Mouse (Mus musculus): ENCODE measurements around the gene Mapk13. TPM values are rescaled to one million over a fixed set of nuclear protein-coding genes. Genes with fewer than 3 reads are reported as not detected.

The Mapk13 gene
- 186 and 308 TPM in 2 replicates for polyA plus RNA-seq (2012; rRNA removed; ENCODE audit: low replicate concordance)

DNA sequence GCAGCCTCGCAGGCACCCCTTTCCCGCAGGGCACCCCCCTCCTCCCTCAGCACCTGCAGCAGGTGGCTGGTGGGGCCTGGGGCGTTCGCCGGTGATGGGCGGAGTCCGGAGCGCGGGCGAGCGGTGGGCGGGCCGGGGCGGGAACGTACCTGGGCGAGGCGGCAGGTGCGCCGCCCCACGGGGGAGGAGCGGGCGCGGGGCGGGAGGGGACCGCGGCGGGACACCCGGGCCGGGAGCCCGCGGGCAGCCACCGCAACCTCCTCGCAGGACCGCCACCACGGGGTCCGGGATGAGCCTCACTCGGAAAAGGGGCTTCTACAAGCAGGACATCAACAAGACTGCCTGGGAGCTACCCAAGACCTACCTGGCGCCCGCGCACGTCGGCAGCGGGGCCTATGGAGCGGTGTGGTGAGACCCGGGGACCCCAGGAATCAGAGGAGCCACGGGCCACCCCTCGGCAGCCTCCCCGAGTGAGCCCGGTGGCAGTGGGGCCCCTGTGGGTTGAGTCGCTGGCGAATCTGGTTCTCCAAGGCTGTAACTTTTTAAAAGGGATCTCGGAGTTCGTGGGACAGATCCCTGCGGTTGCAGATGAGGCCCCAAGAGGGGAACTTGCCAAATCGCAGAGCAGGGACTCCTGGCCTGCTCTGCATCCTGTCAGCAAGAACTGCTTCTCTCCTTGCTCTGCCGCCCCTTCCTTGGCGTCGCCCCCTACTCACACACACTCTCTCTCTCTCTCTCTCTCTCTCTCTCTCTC is at the start of gene Mapk13:
TSS of gene Mapk13 (plus strand) at position 177 of the 754 bp plus-strand sequence.

DNA sequence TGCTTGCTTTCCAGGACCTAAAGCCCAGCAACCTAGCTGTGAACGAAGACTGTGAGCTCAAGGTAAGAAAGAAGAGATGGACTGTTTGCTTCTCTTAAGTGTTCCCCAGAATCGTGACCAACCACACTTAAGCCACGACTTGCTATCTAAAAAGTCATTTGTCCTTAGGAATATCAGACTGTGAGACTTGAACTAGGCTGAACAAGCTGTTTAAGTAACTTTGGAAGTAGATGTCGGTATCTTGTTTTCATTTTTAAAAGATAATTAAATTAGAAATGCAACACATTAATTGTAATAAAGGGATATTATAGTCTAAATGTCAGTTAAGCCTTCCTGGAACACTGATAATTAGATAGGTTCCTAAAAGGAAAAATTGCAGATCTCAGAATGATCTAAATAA is 43.3 kb upstream of the Mapk13 start, which contains the start of gene AC170998.1:
TSS of gene AC170998.1 (plus strand) at position 301 of the 400 bp plus-strand sequence.

DNA sequence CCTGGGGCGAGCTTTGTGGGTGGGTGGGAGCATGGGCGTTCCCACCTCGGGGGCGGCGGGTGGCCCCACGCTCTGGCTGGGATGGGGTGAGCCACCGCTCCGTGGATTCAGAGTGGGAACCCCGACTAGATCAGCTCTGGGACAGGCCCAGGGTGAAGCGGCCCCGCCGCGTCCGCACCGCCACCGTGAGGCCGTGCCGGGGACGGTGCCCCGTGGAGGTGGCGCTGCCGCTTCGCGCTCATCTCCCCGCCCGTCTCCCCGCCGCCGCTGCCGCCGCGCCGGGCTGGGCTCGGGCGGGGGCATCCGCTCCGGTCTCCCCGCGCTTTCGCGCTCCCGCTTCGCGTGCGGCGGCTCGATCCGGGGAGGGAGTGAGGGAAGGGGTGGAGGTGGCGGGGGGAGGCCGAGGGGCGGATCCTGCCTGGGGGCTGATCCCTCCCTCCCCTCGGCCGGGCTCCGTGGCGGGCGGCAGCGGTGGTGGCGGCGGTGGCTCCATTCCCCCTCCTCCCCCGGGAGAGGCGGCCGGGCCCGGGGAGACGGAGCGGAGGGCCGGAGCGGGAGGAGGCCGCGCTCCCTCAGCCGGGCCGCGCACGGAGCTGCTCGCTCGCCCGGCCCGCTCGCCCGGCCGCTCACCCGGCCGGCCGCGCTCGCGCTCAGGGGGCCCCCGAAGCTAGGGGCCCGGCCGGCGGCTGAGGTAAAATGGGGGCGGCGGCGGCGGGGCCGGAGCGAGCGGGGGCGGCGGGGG is 31.7 kb downstream of the Mapk13 start, which contains the start of gene Brpf3:
TSS of gene Brpf3 (plus strand) at position 420 of the 742 bp plus-strand sequence.

Other genes starting within 250 kb of the Mapk13 start
- gene Armc12, start 238.5 kb upstream of the Mapk13 start, polyA plus RNA-seq (2012; rRNA removed; ENCODE audit: low replicate concordance) = not detected in 2 replicates
- not detected in 2 replicates for gene Clpsl2, start 219.9 kb upstream of the Mapk13 start, polyA plus RNA-seq (2012; rRNA removed; ENCODE audit: low replicate concordance)
- gene Clps, start 208.5 kb upstream of the Mapk13 start, polyA plus RNA-seq (2012; rRNA removed; ENCODE audit: low replicate concordance) = 1,018 and 10,312 TPM in 2 replicates
- 0.72 and 1.00 TPM in 2 replicates for gene Lhfpl5, start 193.7 kb upstream of the Mapk13 start, polyA plus RNA-seq (2012; rRNA removed; ENCODE audit: low replicate concordance)
- gene Srpk1, start 146.6 kb upstream of the Mapk13 start, polyA plus RNA-seq (2012; rRNA removed; ENCODE audit: low replicate concordance) = 16.8 and 17.1 TPM in 2 replicates
- gene Slc26a8, start 79.1 kb upstream of the Mapk13 start, polyA plus RNA-seq (2012; rRNA removed; ENCODE audit: low replicate concordance) = 0.18 TPM in 1 of 2 replicates, not detected in the other
- 28.6 and 34.8 TPM in 2 replicates for gene Mapk14, start 78.0 kb upstream of the Mapk13 start, polyA plus RNA-seq (2012; rRNA removed; ENCODE audit: low replicate concordance)
- gene AC170998.1, start 43.2 kb upstream of the Mapk13 start, polyA plus RNA-seq (2012; rRNA removed; ENCODE audit: low replicate concordance) = 0.18 and 0.27 TPM in 2 replicates
- gene Brpf3, start 31.8 kb downstream of the Mapk13 start, polyA plus RNA-seq (2012; rRNA removed; ENCODE audit: low replicate concordance) = 70.1 and 79.9 TPM in 2 replicates
- 0.72 and 0.78 TPM in 2 replicates for gene Pnpla1, start 89.1 kb downstream of the Mapk13 start, polyA plus RNA-seq (2012; rRNA removed; ENCODE audit: low replicate concordance)
- gene 4930539E08Rik, start 146.0 kb downstream of the Mapk13 start, polyA plus RNA-seq (2012; rRNA removed; ENCODE audit: low replicate concordance) = 15.7 and 38.2 TPM in 2 replicates
- not detected in 2 replicates for gene Pxt1, start 174.5 kb downstream of the Mapk13 start, polyA plus RNA-seq (2012; rRNA removed; ENCODE audit: low replicate concordance)
- 9.8 and 23.4 TPM in 2 replicates for gene Kctd20, start 182.7 kb downstream of the Mapk13 start, polyA plus RNA-seq (2012; rRNA removed; ENCODE audit: low replicate concordance)
- gene Stk38, start 238.7 kb downstream of the Mapk13 start, polyA plus RNA-seq (2012; rRNA removed; ENCODE audit: low replicate concordance) = 144 and 172 TPM in 2 replicates